Mouse (Mus musculus) testis, adult 2 months (tissue): ENCODE data around the gene Fcgrt.
A peak's percentile ranks its signal among the peaks of the same experiment; 100 is the strongest.

ENCODE experiments used
- CTCF ChIP-seq: fragments of 200-500 bp; IDR thresholded peaks from 2 replicates; pipeline ENCODE4 v1.5.1; 2012; ENCODE audit warnings: low read depth, mild to moderate bottlenecking, inconsistent platforms, low read length, moderate library complexity; ENCODE audit not compliant: control insufficient read depth, insufficient read depth, insufficient replicate concordance
- POLR2A ChIP-seq: fragments of 200-500 bp; IDR thresholded peaks from 2 replicates; pipeline ENCODE4 v1.6.1; 2012; ENCODE audit warnings: low read depth, mild to moderate bottlenecking, inconsistent platforms, low read length, moderate library complexity; ENCODE audit not compliant: control insufficient read depth

GRCm38 (mm10) chr7:45062239-45062835, 41.3 kb downstream of the Fcgrt start, which contains the start of the genes Nosip and Prrg2:
- TF ChIP-seq CTCF (no peak), POLR2A (peak; percentile 65)
